Mouse (Mus musculus) T-helper 1 cell (primary cell): ENCODE results near the gene Zfand2b.

Source experiments
- in situ Hi-C: fragments of 300-600 bp; cut with MboI, MseI; formaldehyde crosslinking; loops from one replicate; pipeline ENCODE4 v1.15.1; 2025; ENCODE audit warnings: high pct_unique_total_duplicates

Zfand2b gene

DNA sequence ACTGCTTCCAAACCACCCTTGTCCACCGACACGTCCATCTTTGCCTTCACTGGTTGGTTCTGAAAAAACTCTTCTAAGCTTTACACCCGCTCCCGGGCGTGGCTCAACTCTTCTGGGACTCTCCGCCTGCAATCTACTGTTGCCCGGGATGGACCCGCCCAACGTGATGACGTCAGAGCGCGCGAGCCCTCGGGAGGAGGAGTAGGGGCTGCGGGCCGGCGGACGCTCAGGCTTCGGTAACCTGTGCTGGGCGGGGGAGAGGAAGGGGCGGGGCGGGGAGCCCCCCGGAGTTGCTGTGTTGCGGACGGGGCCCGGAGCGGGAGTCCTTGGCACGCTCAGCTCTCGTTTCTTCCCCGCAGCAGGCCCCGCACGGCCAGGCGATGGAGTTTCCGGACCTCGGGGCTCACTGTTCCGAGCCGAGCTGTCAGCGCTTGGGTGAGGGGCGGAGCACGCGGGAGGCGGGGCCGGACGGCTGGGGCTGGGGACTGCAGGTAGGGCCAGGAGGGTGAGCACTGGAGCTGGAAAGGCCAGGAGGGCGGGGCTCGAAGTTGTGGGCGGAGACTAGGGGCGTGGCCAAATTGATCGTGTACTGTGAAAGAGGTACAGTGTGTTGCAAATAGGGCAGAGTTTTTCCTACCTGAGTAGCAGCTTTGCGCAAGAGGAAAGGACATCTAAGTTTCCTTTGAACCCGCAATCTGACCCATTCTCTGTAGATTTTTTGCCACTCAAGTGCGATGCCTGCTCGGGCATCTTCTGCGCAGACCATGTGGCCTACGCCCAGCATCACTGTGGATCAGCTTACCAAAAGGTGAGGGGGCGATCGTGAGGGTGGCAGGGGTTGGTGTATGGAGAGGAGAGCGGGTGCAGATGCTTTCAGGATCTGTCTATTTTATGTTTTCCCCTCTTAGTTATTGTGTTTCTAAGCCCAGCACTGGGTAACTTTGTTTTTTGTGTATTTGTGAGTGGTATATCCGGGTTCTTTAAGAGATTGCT, at the start of gene Zfand2b:
TSS of gene Zfand2b (plus strand) at position 175 of the 993 bp plus-strand sequence.
- in situ Hi-C loops, result loop anchor here (25.0 kb wide), 1 partner anchor 1231 kb away; no protein-coding TSS in a partner anchor

- in situ Hi-C loops, result loop anchor here (5.0 to 10.0 kb wide), 4 partner anchors 70 to 727 kb away; partner anchors contain the start of gene Ctdsp1
Measured at GRCm38 (mm10) chr1:75122211-75122610, 46.2 kb upstream of the Zfand2b start.

GRCm38 (mm10) chr1:75124346-75125321, 43.8 kb upstream of the Zfand2b start, which contains the start of gene Nhej1:
Gene Nhej1, minus strand, starts transcription at chr1:75125200.
- in situ Hi-C loops, result loop anchor here (5.0 to 10.0 kb wide), 8 partner anchors 72 to 730 kb away; partner anchors contain the start of gene Ctdsp1

DNA sequence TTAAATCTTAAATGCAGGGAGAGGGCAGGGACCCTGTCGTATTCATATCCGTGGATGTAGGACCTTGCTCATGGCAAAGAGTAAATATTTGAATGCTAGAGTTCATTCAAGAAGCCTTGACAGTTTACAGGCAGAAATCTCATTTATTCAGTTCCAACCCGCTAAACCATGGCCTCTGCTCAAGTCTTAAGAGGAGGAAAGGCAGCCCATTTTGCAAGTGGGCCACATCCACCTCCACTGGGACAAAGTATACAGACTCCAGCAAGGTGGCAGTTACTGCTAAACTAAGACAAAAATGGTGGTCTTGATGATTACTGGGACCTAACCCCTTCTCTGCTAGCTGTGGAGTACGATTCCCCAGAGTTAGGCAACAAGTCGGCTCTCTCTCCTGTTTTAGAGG, 43.0 kb upstream of the Zfand2b start:
- in situ Hi-C loops, result loop anchor here (5.0 to 10.0 kb wide), 6 partner anchors 127 to 731 kb away; partner anchors contain the start of gene Ctdsp1

DNA sequence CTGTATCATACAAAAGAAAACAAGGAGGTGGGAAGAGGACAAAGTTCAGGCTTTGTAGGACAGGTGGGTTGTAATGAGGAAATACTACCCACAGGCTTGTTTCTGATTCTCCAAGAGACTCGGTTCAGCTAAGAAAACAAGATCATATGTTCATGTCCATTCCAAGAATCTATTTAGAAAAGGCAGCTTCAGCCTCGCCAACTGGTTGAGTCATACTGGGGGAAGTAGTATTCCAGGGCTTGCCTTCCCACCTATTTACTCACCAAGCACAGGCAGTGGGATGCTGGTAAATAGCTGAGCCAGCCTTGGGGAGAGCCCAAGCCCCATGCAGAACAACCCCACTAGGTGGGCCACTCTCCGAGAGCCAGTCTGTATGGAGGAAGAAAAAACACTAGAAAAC, 39.8 kb upstream of the Zfand2b start:
- in situ Hi-C loops, result loop anchor here (5.0 to 10.0 kb wide), 6 partner anchors 124 to 734 kb away; partner anchors contain the start of gene Ctdsp1

DNA sequence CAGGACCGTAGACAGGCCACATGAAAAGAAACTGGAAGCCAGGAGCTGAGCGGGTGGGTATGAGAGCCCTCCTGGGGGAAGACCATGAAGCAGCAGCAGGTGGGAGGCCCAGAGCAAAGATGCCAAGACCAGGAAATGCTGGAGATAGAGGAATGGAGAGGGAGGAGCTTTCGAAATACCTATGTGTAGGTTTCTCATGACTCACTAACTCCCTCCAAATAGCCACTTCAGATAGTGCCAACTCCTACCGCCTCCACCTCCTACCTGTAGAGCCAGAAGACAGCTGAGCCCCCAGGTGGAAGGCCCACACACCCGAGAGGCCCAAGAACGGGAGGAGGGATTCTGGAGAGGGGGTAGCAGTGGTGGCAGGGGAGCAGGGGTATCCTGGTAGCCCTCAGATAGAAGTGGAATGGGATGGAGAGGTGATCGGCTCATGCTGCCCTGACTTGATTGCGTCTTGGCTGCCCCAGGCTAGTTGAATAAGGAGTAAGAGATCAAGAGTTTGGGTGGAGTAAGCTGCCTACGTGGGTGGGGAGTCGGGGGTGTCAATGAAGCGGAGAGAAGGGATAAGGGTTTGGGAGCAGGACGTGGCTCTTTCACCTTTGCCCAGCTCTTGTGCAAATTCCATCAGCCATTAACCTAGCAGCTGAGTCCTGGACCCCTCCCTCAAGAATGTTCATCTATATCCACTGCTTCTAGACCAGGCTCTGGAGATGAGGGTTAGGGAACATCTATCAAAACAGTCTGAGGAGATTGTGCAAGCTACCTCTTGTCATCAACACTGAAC, 34.8 kb upstream of the Zfand2b start, which contains the start of gene Slc23a3:
TSS of gene Slc23a3 (minus strand) at position 470 of the 787 bp plus-strand sequence.
- in situ Hi-C loops, result no loop called here

GRCm38 (mm10) chr1:75136293-75136692, 32.2 kb upstream of the Zfand2b start:
- in situ Hi-C loops, result no loop called here

DNA sequence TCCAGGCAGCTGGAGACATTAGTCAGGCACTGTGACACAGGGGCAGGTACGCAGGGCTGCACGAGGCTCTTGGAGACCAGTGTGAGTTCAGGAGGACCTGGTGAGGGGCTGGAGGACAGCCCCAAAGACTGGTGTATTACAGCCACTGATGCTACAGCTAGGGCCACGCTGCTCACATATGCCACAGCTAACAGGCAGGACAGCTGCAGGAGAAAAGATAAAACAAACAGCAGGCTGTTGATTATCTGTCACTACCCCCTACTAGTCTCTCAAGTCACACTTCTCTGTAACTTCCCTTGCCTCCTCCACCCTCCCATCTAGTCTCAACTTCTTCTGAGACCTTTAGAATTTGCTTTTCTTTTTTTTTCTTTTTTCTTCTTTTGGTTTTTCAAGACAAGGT, 31.7 kb upstream of the Zfand2b start:
- in situ Hi-C loops, result no loop called here

DNA sequence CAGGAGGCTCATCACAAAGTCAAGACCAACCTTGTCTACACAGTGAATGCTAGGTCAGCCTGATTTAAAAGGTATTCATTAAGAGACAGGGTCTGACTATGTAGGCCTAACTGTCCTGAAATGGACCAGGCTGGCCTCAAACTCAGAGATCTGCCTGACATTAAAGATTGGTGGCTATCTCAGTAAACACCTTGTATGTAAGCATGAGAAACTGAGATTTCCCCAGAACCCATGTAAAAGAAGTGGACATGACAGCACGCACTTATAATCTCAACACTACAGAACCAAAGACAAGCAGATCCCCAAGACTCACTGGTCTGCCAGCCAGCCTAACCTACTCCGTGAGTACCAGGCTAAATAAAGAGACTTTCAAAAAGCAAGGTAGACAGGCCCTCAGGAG, 30.0 kb upstream of the Zfand2b start:
- in situ Hi-C loops, result no loop called here

GRCm38 (mm10) chr1:75140601-75141190, 27.8 kb upstream of the Zfand2b start:
- in situ Hi-C loops, result no loop called here

DNA sequence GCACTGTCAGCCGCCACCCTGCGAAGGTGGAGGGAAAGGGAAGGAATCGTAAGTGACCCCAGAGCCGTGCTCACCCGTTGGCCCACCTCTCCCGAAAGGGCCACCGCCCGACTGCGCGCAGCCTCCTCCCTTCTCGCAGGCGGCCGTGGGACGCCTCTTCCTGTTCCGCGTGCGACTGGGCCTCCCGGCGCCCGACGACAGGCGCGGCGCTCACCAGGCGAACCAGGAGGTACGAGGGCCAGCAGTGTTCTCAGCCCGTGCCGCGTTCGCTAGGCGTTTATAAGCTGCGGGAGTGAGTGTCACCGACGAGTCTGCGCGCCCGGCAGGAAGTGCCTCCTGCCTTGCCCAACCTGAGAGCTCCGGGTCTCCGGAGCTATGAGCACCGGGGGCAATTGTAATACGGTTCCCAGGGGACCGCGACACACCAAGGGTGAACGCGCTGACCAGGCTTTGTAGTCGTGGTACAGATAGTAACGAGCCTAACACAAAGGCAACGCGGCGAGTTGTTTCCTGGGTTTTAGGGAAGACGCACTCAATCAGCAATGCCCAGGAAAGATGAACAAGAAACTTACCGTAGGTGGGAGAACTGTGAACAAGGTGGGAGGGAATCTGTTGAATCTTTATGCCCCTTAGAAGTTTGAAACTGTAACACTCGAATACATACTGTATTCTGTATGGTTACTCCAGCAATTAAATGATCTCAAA, 26.8 kb upstream of the Zfand2b start:
- in situ Hi-C loops, result no loop called here

GRCm38 (mm10) chr1:75142301-75143261, 25.9 kb upstream of the Zfand2b start, which contains the start of the genes Cnppd1 and Retreg2:
Gene Cnppd1, minus strand, starts transcription at chr1:75142711.
Gene Retreg2, plus strand, starts transcription at chr1:75142778.
- in situ Hi-C loops, result no loop called here

GRCm38 (mm10) chr1:75145589-75145988, 22.9 kb upstream of the Zfand2b start:
- in situ Hi-C loops, result no loop called here

DNA sequence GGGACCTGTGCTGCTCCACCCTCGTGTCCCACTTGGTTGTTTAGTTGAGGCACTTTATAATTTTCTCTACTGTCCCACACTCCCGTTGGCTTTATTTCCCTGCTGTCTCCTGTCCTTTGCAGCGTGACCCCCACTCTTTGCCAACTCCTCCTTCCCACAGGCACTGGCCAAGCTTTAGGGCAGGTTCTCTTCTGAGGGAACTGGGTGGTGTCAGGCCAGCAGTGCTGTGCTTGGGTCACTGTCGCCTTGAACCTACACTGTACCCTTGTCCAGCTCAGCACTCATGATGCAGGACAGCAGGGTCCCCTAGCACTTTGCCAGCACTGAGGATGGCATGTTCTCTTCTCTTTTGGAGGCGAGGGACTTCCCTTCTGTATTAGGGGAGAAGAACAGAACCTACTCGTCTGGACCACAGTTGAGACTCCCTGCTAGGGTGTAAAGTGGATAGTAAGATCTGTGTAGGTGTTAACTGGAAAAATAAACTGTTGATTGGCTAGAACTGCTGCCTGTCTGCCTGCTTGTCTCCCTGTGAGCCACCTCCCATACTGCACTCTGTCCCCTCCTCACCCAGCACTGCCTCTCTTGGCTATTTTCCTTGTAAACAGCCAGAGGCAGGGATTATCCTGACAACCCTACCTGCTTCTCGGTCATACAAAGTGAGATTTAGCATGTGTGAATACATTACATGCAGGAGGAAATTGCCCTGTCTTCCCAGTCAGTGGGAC, 20.9 kb upstream of the Zfand2b start:
- in situ Hi-C loops, result no loop called here

- in situ Hi-C loops, result no loop called here
Measured at GRCm38 (mm10) chr1:75148727-75149126, 19.7 kb upstream of the Zfand2b start.

DNA sequence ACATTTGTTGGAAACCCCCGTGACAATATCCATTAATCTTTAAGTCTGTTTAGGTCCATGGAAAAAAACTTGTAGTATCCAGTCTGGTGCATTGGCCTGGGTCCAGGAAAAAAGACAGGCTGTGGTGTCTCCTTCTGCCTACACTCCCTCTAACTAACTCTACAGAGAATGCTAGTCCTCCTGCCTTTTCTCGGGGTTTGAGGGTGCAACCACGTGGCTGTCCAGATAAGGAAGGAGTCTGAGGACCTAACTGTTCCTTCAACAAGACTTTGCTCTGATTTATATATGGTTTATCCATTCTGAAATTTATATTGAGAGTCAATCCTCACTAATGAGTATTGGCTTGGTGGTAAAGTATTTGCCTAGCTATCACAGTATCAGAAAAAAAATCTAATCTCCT, 12.6 kb upstream of the Zfand2b start:
- in situ Hi-C loops, result loop anchor here (25.0 kb wide), 1 partner anchor 1219 kb away; no protein-coding TSS in a partner anchor

- in situ Hi-C loops, result loop anchor here (25.0 kb wide), 1 partner anchor 1222 kb away; no protein-coding TSS in a partner anchor
Measured at GRCm38 (mm10) chr1:75158990-75159389, 9.5 kb upstream of the Zfand2b start.
